Mouse (Mus musculus) liver, embryonic 14.5 days (tissue): ENCODE data around the gene Vmn1r176.
"Not testable (repeated sequence)": the region's sequence is repeated elsewhere in the genome, so short reads cannot be mapped to it uniquely, and the experiment has no call there.

Experiments used
- CTCF ChIP-seq: IDR thresholded peaks from 2 replicates; pipeline ENCODE4 v1.5.1; 2016; ENCODE audit warnings: antibody characterized with exemption, low read depth, control low read depth
- EP300 ChIP-seq: IDR thresholded peaks from 2 replicates; pipeline ENCODE4 v1.6.1; 2016; ENCODE audit warnings: antibody characterized with exemption, low read depth

DNA sequence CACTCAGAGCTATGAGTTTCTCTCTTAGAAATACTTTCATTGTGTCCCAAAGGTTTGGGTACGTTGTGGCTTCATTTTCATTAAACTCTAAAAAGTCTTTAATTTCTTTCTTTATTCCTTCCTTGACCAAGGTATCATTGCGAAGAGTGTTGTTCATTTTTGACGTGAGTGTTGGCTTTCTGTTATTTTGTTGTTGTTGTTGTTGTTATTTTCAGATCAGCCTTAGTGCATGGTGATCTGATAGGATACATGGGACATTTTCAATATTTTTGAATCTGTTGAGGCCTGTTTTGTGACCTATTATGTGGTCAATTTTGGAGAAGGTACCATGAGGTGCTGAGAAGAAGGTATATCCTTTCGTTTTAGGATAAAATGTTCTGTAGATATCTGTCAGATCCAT is 39.7 kb upstream of the Vmn1r176 start:
- TF ChIP-seq CTCF, EP300: not testable (repeated sequence)
